Mouse (Mus musculus): ENCODE results near the gene Brap. TPM values are rescaled to one million over a fixed set of nuclear protein-coding genes. Genes with fewer than 3 reads are reported as not detected.

The Brap gene
- total RNA-seq, 2 experiments from 2014 or later: 53.2 to 54.0 TPM

DNA sequence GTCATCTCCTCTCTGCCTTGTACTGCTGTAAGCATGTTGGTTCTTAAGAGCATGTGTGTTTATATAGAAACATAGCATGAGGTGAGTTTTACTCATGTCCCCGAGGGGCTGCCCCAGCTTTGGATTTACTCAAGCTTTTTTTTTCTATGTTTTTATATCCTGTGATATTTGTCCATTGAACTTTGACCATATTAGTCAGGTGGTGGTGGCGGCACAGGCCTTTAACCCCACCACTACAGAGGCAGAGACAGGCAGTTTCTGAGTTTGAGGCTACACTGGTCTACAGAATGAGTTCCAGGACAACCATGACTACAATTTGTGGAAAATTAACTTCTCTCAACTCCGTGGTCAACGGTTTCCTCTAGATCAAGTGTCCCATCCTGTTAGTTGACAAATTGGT is 6.7 kb downstream of the Brap start:
- no peak for DNase-seq (ENCODE audit: low spot score in 2 of 2)

DNA sequence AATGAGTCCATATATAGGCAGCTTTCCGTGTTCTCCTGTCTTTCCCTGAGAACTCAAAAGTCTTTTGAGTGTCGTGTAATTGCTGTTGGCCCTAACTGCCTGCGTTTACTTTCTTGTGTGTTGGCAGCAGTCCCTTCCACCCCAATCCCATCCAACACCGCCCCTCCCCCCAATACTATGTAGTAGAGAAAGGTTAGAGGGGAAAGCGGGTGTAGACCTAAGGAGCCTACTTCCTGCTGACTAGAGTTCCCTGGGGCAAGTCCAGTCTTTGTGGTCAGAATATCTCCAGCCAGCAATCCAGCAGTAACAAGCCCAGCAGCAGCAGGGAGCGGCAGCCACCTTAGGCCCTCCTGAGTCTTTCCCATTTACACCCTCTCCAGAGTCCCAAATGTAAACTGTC is 8.0 kb downstream of the Brap start:
- no peak for DNase-seq (ENCODE audit: low spot score in 2 of 2)

- no peak for DNase-seq (ENCODE audit: low spot score in 2 of 2)
Measured at GRCm38 (mm10) chr5:121670412-121670811, 10.0 kb downstream of the Brap start.

- DNase-seq (ENCODE audit: low spot score in 2 of 2): no peak
Measured at GRCm38 (mm10) chr5:121682250-121682649, 21.9 kb downstream of the Brap start.

- DNase-seq (ENCODE audit: low spot score in 2 of 2): no peak
Measured at GRCm38 (mm10) chr5:121685495-121685894, 25.1 kb downstream of the Brap start.

- no peak for DNase-seq (ENCODE audit: low spot score in 2 of 2)
Measured at GRCm38 (mm10) chr5:121686113-121686898, 25.9 kb downstream of the Brap start.

GRCm38 (mm10) chr5:121690482-121691211 is 30.3 kb downstream of the Brap start:
- peak; percentile 27 to 33 for DNase-seq (ENCODE audit: low spot score in 2 of 2)

DNA sequence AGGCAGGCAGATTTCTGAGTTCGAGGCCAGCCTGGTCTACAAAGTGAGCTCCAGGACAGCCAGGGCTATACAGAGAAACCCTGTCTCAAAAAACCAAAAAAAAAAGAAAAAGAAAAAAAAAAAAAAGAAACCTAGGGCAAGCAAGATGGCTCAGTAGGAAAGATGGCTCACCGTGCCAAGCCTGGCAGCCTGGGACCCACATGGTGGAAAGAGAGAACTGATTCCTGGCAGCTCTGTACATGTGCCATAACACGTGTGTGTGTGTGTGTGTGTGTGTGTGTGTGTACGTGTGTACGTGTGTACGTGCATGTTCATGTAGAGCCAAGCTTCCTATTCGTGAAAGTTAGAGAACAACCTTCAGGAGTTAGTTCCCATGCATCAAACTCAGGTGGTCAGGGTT is 31.1 kb downstream of the Brap start:
- DNase-seq (ENCODE audit: low spot score in 2 of 2): peak in 1 of 2 experiments; percentile 20

GRCm38 (mm10) chr5:121692897-121693296 is 32.5 kb downstream of the Brap start:
- DNase-seq (ENCODE audit: low spot score in 2 of 2): no peak

GRCm38 (mm10) chr5:121696761-121697160 is 36.4 kb downstream of the Brap start:
- DNase-seq (ENCODE audit: low spot score in 2 of 2): no peak

- DNase-seq (ENCODE audit: low spot score in 2 of 2): no peak
Measured at GRCm38 (mm10) chr5:121699891-121700290, 39.5 kb downstream of the Brap start.

- peak in 1 of 2 experiments; percentile 21 for DNase-seq (ENCODE audit: low spot score in 2 of 2)
Measured at GRCm38 (mm10) chr5:121700496-121700895, 40.1 kb downstream of the Brap start.

DNA sequence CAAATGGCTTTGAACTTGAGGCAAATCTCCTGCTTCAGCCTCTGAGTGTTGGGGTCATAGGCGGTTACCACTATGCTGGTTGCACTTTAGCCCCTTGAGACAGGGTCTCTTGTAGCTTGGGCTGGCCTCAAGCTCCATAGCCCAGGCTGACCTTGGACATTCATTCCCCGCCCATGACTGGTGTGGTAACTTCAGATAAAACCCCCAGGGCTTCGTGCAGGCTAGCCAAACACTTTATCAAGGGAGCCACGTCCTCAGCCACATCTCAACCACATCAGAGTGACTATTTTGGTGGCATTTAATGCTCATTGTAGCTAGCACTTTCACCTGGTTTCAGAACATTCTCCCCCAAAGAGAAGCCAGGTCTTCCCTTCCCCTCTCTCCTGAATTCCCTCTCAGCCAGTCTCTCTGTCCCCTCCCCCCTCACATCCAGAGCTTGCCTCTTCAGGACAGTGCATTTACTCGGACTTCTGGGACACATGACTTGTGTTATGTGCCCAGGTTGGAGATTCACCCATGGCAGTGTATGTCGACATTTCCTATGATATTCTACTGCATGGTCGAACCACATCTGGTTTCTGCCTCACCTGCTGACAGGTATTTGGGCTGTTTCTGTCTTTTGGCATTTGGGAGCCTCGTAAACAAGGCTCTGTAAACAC is 40.9 kb downstream of the Brap start:
- no peak for DNase-seq (ENCODE audit: low spot score in 2 of 2)

DNA sequence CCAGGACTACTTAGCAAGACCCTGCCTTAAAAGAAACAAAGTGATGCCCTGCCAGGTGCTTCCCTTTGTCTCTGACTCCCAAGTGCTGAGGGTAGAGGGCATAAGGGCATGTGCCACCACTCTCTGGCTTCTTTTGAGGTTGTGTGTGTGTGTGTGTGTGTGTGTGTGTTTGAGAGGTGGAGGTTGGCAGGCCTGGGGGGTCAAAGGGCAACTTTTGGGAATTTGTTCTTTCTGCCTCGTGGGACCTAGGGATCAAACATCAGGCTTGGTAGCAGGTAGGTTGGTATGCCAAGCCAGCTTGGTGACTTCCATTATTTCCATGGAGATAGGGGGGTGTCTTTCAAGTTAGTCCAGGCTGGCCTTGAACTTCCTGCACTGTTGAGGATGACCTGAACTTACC is 43.0 kb downstream of the Brap start:
- no peak for DNase-seq (ENCODE audit: low spot score in 2 of 2)

DNA sequence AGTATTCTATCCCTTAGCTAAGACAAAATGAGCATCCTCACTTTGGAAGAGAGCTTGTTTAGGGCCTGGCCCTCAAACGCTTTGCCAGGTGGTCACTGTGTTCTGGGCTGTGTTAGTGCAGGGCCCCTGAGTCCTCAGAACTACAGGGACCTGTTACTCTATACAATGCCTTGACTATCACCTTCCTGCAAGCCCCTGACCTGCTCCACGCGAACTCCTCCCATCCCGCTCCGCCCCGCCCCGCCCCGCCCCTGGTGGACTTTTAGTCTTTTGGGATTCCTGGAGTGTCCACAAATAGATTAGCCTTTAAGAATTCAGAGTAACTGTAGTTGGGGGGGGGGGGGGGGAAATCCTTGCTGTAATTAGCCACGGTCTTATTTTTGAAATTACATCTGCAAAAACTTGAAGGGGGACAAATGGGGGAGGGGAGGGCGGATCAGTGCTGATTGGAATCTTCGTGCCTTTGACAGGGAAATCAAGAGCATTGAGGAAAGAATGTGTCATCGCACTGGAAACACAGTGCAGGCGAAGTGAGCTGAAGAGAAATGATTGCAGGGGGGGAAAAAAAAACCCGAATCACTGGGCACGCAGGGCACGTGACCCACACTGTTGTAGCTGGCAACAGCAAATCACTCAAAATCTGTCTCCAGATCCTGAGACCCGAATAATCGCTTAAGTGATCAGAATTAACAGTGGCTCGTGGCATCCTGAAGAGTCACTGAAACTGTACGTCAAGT is 44.3 kb downstream of the Brap start:
- DNase-seq (ENCODE audit: low spot score in 2 of 2): no peak

DNA sequence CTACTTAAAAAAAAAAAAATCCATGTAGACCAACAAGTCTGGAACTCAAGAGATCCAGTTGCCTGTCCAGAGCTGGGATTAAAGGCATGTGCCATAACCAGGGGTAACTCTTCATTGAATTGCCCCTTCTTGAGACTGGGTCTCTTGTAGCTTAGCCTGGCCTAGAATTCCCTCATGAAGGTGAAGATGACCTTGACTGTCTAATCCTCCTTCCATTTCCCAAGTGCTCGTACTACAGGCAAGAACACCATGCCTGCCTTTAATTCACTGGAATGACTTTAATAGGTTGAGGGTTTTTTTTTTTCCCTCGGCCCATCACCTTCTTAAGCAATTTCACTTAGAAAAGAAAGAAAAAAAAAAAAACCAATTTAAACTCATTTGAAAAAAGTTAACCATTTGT is 50.0 kb downstream of the Brap start:
- no peak for DNase-seq (ENCODE audit: low spot score in 2 of 2)

DNA sequence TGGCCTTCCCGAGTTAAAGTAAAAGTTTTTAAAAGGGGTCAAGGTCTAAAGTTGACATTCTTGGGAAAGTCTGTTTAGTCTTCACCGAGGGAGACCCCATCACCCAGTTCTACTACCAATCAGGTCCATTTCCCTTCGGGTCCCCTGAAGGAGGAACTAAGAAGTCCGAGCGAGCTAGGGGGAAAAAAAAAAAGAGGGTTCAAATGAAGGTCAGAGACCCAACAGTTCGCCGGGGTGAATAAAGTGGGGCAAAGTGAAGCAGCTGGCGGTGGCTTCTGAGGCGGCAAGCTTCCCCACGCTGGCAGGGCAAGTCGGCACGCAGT is 50.4 kb downstream of the Brap start:
- no peak for DNase-seq (ENCODE audit: low spot score in 2 of 2)

- peak; percentile 83 to 88 for DNase-seq (ENCODE audit: low spot score in 2 of 2)
Measured at GRCm38 (mm10) chr5:121711174-121711927, 51.0 kb downstream of the Brap start, which contains the start of gene Atxn2. TSS of gene Atxn2 (plus strand) at chr5:121711337.

GRCm38 (mm10) chr5:121711928-121712231 is 51.5 kb downstream of the Brap start:
- no peak for DNase-seq (ENCODE audit: low spot score in 2 of 2)

DNA sequence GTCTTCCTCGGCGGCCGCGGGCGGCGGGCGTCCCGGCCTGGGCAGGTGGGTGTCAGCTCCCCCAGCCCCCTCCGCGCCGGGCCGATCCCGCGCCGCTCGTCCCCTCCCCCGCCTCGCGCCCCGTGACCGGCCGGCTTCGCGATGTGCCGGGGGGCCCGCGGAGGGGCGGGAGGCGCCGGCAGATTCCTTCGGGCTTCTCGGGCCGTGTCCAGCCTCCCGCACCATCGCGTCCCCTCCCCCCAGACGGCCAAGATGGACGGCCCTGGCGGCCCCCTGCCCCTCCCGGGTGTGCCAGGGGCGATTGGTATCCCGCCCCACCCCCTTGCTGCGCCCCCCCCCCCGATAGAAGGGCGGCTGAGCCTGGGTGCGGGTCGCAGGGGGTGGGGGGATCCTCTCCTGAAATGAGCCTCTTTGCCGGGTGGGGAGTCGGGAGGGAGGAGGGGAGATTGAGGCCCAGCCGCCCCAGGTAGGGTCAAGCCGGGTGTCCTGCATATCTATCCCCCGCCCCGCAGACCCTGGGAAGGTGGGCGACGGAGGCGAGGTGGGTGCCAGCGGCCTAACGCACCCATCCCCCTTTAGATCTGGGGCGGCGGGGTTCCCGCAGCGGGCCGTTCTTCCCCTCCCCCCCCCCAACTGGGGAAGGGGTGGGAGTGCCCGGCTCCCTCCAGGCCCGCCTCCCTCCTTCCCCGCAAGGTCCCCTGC is 52.0 kb downstream of the Brap start:
- peak; percentile 48 to 61 for DNase-seq (ENCODE audit: low spot score in 2 of 2)

Measured in layer of hippocampus, postnatal 10 days (tissue).